Mouse (Mus musculus): ENCODE results near the gene Psma7. TPM values are rescaled to one million over a fixed set of nuclear protein-coding genes. Genes with fewer than 3 reads are reported as not detected.
A peak's percentile ranks its signal among the peaks of the same experiment; 100 is the strongest.

The Psma7 gene
- total RNA-seq, 4 experiments from 2014 or later: 195 to 232 (median 215) TPM

- DNase-seq: peak; percentile 30
These were observed 754 bp upstream of the Psma7 start for GRCm38 (mm10) chr2:180042858-180043515.

- no peak for DNase-seq
These were observed 517 bp downstream of the Psma7 start for GRCm38 (mm10) chr2:180041577-180042255.

DNA sequence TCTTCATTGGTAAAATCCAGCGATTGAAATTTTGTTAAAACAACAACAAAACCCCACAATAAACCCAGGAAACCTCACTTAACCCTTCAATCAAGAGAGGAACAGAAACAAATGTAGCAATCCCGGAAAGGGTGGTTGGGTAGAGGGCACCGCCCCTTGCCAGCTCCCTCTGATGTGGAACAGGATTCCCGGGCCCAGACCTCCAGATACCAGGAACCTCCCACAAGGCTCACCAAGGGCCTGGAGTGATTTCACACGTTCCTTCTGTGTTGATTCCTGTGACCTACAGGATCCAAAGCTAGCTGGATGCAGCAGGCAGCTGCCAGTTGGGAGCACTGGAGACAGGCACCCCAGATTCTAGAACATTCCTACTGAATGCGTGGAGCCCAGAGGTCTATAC is 1.8 kb downstream of the Psma7 start:
- DNase-seq: no peak

GRCm38 (mm10) chr2:180034753-180035152 is 7.5 kb downstream of the Psma7 start:
- no peak for DNase-seq

DNA sequence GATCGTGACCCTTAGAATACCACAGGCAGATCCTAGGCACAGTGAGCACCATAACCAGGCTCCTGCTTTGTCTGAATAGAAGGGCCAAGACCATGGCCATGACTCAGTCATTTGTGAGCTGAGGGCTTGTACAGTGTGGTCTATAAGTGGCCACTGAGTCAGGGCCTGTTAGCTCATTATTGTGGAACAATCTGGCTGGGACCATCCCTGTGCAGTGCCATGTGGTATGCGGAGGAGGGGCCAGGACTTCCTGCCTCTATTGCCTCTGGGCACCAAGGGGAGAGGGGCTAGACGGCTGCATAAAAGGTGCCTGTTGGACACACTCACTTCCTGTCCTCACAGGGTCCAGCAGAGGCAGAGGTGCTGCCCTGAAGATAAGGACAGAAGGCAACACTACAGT is 8.3 kb downstream of the Psma7 start:
- DNase-seq: no peak

DNA sequence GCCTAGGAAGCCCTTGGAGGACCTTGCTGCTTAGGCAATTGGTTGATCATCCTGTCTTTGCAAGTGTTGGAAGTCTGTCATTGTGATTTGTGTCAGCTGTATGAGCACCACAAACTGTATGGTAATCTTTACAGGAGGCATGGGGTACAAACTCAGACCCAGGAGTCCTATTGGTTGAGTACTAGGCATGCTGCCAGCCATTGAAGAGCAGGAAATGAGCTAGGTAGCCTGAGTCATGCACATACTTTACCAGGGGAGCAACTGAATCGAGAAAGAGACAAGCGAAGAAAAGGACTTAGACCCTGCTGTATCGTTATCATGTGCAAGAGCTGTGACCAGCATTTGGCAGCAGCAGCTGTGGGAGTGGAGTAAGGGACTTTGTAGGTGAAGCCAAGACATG is 9.3 kb downstream of the Psma7 start:
- DNase-seq: no peak

- DNase-seq: no peak
These were observed 11.0 kb downstream of the Psma7 start for GRCm38 (mm10) chr2:180031270-180031669.

GRCm38 (mm10) chr2:180027768-180028167 is 14.5 kb downstream of the Psma7 start:
- no peak for DNase-seq

GRCm38 (mm10) chr2:180025861-180026200 is 16.4 kb downstream of the Psma7 start:
- DNase-seq: no peak

GRCm38 (mm10) chr2:180025135-180025860 is 16.9 kb downstream of the Psma7 start:
- DNase-seq: peak; percentile 32

GRCm38 (mm10) chr2:180024401-180025098 is 17.7 kb downstream of the Psma7 start, which contains the start of gene Lsm14b:
Gene Lsm14b (plus strand): TSS chr2:180024987.
- DNase-seq: peak; percentile 99

DNA sequence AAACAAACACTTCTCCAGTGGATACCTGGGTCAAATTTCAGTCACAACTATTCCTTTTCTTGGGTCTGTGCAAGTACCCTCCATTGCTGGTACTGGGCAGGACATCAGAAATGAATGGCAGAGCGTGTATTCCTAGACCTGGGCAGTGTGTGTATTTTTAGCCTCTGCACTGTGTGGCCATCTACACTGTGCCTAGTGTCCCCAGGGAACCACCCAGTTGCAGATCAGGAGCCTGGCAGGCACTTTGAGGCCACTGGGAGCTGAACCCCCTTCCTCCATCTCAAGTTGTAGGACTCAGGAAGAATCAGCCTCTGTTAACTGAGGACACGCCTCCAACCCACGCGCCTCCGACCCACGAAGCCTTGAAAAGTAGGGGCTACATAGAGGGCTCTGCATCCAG is 19.5 kb downstream of the Psma7 start:
- no peak for DNase-seq

DNA sequence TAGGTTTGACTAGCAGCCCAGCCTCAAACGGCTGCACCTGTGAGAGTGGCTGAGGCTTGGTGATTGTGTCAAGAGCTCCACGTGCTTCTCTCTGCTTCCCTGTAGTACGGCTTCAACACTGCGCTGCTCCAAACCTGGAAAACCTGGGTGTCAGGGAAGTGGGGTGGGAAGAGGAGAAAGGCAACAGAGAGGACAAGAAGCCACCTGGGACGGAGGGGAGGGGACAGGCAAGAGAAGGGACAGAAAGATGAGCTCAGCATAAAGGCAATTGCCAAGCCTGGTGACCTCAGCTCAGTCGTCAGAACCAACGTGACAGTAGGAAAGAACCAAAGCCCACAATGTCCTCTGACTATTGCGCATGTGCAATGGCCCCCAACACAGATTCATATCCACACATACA is 21.3 kb downstream of the Psma7 start:
- no peak for DNase-seq

DNA sequence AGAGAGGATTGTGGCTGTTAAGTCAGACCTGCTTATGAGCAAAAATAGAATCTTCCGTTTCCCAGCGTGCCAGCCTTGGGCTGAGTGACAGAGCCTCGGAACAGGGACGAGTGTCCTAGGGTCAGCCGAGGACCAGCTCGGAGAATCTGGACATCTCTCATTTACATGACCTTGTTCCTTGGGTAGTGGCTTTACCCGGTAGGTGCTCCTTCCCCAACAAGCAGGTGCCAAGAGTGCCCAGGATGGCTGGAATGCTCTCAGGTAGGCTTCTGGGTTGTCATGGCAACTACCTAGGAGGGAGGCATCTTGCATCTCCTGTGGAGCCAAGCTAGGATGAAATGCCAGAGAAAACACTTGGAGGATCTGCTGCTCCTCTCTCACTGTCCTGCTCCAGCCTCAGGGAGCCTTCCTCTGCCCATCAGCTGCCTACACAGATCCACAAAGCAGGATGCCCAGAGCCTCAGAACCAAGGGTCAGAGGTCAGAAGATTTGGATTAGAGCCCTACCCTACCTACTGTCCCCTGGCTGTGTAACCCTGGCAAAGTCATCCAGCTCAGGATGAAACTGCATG is 22.1 kb downstream of the Psma7 start:
- DNase-seq: no peak

DNA sequence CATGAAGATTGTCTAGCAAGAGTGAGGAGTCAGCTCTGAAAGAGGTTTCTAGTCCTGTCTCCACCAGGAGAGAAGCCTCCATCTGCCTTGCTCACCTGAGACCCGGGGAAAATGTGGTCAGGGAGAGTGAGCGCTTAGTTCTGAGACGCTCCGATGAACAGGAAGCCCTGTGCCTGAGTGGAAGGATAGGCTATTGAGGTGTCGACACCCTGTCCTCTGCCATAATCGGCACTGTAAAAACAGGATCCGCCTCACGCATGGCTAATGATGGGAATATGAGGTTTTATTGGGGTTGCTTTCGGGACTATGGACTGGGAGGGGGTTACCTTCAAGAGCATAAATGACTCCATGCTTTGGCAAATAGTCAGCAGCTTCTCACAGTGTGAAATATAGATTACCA is 23.7 kb downstream of the Psma7 start:
- no peak for DNase-seq

DNA sequence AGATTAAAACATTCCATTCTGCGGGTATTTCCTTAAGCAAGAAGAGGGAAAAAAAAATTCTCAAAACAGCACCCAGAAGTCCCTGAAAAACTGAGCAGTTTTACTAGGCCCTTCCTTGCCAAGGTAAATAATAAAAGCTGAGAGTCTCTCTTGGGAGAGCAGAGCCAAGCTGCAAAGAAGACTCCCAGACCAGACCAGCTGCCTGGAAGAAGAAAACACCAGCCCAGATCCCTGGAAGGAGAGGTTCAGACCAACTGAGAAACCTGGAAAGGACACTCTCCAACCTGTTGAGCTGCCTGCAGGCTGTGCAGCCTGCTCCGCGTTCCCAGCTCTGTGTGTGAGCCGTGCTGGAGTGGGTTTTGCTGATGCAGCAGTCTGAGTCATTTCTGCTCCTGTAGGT is 24.6 kb downstream of the Psma7 start:
- no peak for DNase-seq

DNA sequence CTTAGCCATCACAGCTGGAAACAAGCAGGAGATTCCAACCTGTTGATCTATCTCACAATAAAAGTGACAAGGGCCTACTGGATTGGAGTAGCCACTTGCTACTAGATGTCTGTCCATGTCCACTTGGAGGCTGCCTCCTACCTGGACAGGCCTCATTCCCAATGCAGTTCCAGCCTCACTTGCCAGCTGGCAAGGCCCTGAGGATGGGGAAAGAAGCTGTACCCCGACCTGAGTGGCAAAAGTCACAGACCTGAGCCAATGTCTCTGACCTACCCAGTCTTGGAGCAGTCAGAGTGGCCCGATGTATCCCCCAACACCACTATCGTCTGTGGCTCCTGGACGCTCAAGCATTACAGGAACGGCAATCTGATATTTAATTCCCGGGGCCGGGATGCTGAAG is 28.5 kb downstream of the Psma7 start:
- no peak for DNase-seq

GRCm38 (mm10) chr2:180011370-180011769 is 30.9 kb downstream of the Psma7 start:
- no peak for DNase-seq

- no peak for DNase-seq
These were observed 31.5 kb downstream of the Psma7 start for GRCm38 (mm10) chr2:180010686-180011085.

- DNase-seq: no peak
These were observed 35.7 kb downstream of the Psma7 start for GRCm38 (mm10) chr2:180006352-180007017.

GRCm38 (mm10) chr2:180005656-180006351 is 36.4 kb downstream of the Psma7 start:
- no peak for DNase-seq

GRCm38 (mm10) chr2:180001635-180002034 is 40.6 kb downstream of the Psma7 start:
- no peak for DNase-seq

Measured in adrenal gland, adult 8-10 months (tissue).